Mouse (Mus musculus) forebrain, embryonic 15.5 days (tissue): ENCODE data around the gene Ap1g1. TPM values are rescaled to one million over a fixed set of nuclear protein-coding genes. Genes with fewer than 3 reads are reported as not detected.

Experiments used
- ATAC-seq: fragments of 200-750 bp; cut with Nextera tagmentation; replicated peaks from 2 replicates; pipeline ENCODE4 v1.8.0; 2017; ENCODE audit warnings: mild to moderate bottlenecking, moderate TSS enrichment, moderate library complexity
- H3K27ac ChIP-seq: fragments of 300-500 bp; sonication (generic); replicated peaks from 2 replicates; pipeline ENCODE4 v1.5.1; 2015; ENCODE audit warnings: mild to moderate bottlenecking, inconsistent platforms
- H3K27me3 ChIP-seq: fragments of 300-500 bp; sonication (generic); 2 replicates; pipeline ENCODE4 v1.6.1; 2015; ENCODE audit warnings: inconsistent platforms
- H3K36me3 ChIP-seq: fragments of 300-500 bp; sonication (generic); 2 replicates; pipeline ENCODE4 v1.6.1; 2015; ENCODE audit warnings: mild to moderate bottlenecking, inconsistent platforms
- H3K4me1 ChIP-seq: fragments of 300-500 bp; sonication (generic); 2 replicates; pipeline ENCODE4 v1.6.1; 2015; ENCODE audit warnings: inconsistent platforms
- H3K4me2 ChIP-seq: fragments of 300-500 bp; sonication (generic); replicated peaks from 2 replicates; pipeline ENCODE4 v1.6.1; 2015; ENCODE audit warnings: mild to moderate bottlenecking, inconsistent platforms
- H3K4me3 ChIP-seq: fragments of 300-500 bp; sonication (generic); 2 replicates; pipeline ENCODE4 v1.5.1; 2015; ENCODE audit warnings: mild to moderate bottlenecking, inconsistent platforms
- H3K9ac ChIP-seq: fragments of 300-500 bp; sonication (generic); replicated peaks from 2 replicates; pipeline ENCODE4 v1.6.1; 2015; ENCODE audit warnings: mild to moderate bottlenecking, inconsistent platforms
- H3K9me3 ChIP-seq: fragments of 300-500 bp; sonication (generic); 2 replicates; pipeline ENCODE4 v1.6.1; 2016; ENCODE audit warnings: inconsistent platforms
- WGBS: fragments of 180-500 bp; shearing (Covaris S2); methylation state at CpG from one replicate; pipeline ENCODE4 v1.1.7; 2015; ENCODE audit warnings: mixed read lengths; 5-methylcytosine and 5-hydroxymethylcytosine counted together
- polyA plus RNA-seq: library from polyadenylated mRNA; unstranded; fragments of >200 nt; fragmentation: Nextera tagmentation; extraction: Ambion mirVana; gene quantifications from 2 replicates; pipeline ENCODE4 v1.2.1, GENCODE M21; 2015

Gene Ap1g1
- 50.4 and 51.8 TPM in 2 replicates for polyA plus RNA-seq

GRCm38 (mm10) chr8:109778280-109778977 is at the start of gene Ap1g1:
TSS of gene Ap1g1 (plus strand) at chr8:109778554.
- Histone ChIP-seq H3K27ac (peak within 1 kb of the TSS; percentile 99), H3K27me3 (peaks cover 7% of the 10 kb centered on the region; the same call in 1 of the 2 replicates), H3K9me3 (no peaks in the 10 kb centered on the region), H3K4me3 (peak within 1 kb of the TSS; percentile 83), H3K4me2 (peak within 1 kb of the TSS; percentile 95), H3K9ac (peak within 1 kb of the TSS; percentile 89), H3K36me3 (no peaks in the 10 kb centered on the region), H3K4me1 (peaks cover 29% of the 10 kb centered on the region)
- peak; percentile 100 for ATAC-seq
- WGBS, result 0% methylated on average over 59 of the region's 64 CpGs

DNA sequence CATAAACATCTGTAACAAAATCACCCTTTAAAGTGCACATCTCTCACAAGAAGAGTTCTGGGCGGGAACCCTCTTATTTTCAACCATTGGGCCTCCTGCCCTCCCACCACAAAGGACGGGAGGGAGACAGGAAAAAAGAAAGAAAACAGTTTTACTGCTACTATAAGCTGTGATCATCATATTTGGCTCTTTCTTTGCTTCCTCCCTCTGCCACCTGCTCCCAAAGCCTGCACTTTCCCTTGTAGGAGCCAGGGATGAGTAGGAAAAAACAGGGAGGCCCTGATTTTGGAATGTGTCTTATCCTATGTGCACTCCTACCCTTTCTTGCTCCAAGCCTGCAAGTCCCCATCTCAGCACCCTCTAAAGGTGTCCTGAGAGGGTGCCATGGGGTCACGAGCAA is 47.3 kb upstream of the Ap1g1 start:
- peaks cover 4% of the 10 kb centered on the region for H3K4me1 ChIP-seq
- no peak overlapping the region for H3K9ac ChIP-seq
- no peaks in the 10 kb centered on the region for H3K27me3 ChIP-seq
- no peaks in the 10 kb centered on the region for H3K9me3 ChIP-seq
- 82% methylated on average over 3 of the region's 3 CpGs for WGBS
- peaks cover 69% of the 10 kb centered on the region for H3K36me3 ChIP-seq
- no peak for ATAC-seq
- no peak overlapping the region for H3K4me3 ChIP-seq
- H3K27ac ChIP-seq, result no peak overlapping the region
- no peak overlapping the region for H3K4me2 ChIP-seq

- Histone ChIP-seq H3K27ac (no peak overlapping the region), H3K4me2 (no peak overlapping the region), H3K9ac (no peak overlapping the region), H3K36me3 (peaks cover 47% of the 10 kb centered on the region), H3K4me1 (peaks cover 18% of the 10 kb centered on the region), H3K4me3 (no peak overlapping the region), H3K27me3 (no peaks in the 10 kb centered on the region), H3K9me3 (no peaks in the 10 kb centered on the region)
- no peak for ATAC-seq
- WGBS, result 91% methylated on average over 3 of the region's 3 CpGs
These were observed 44.3 kb upstream of the Ap1g1 start for GRCm38 (mm10) chr8:109734018-109734417.

GRCm38 (mm10) chr8:109736819-109737218 is 41.5 kb upstream of the Ap1g1 start:
- Histone ChIP-seq H3K36me3 (peaks cover 26% of the 10 kb centered on the region), H3K27me3 (no peaks in the 10 kb centered on the region), H3K27ac (peak overlapping the region; percentile 51), H3K9me3 (no peaks in the 10 kb centered on the region), H3K4me1 (peaks cover 18% of the 10 kb centered on the region), H3K4me2 (peak overlapping the region; percentile 91), H3K4me3 (peak overlapping the region; percentile 67), H3K9ac (peak overlapping the region; percentile 93)
- WGBS, result 11% methylated on average over 8 of the region's 8 CpGs
- ATAC-seq, result no peak

- Histone ChIP-seq H3K9me3 (no peaks in the 10 kb centered on the region), H3K4me2 (peak within 1 kb of the TSS; percentile 91), H3K27ac (peak within 1 kb of the TSS; percentile 51), H3K4me1 (peaks cover 18% of the 10 kb centered on the region), H3K9ac (peak within 1 kb of the TSS; percentile 93), H3K4me3 (peak within 1 kb of the TSS; percentile 67), H3K27me3 (no peaks in the 10 kb centered on the region), H3K36me3 (peaks cover 20% of the 10 kb centered on the region)
- ATAC-seq, result peak; percentile 72
- WGBS, result under 1% methylated on average over 59 of the region's 59 CpGs
These were observed 40.9 kb upstream of the Ap1g1 start, which contains the start of gene Atxn1l for GRCm38 (mm10) chr8:109737237-109738048. TSS of gene Atxn1l (minus strand) at chr8:109737739.

DNA sequence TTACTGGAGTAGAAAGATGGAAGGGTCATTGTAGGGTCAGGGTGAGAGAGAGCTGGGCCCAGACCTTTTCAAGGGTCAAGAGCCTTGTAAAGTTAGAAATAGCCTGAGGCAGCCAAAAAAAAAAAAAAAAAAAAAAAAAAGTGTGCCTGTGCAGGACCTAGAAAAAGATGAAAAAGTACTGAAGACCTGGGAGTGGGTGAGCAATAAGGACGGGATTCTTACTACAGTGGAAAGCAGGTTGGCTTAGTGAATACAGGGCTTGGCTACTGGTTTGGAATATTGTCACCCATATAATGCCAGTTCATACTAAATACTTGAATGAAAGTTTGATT is 40.3 kb upstream of the Ap1g1 start:
- H3K4me1 ChIP-seq, result peaks cover 18% of the 10 kb centered on the region
- peak overlapping the region; percentile 93; the same call in 1 of the 2 replicates for H3K9ac ChIP-seq
- ATAC-seq, result no peak
- peaks cover 14% of the 10 kb centered on the region for H3K36me3 ChIP-seq
- H3K4me3 ChIP-seq, result peak overlapping the region; percentile 67
- 85% methylated on average over 1 of the region's 1 CpGs for WGBS
- no peaks in the 10 kb centered on the region for H3K9me3 ChIP-seq
- H3K4me2 ChIP-seq, result peak overlapping the region; percentile 91
- H3K27ac ChIP-seq, result 0 out of 2 replicates have a peak overlapping the region, but pooled peaks have one; percentile 6
- H3K27me3 ChIP-seq, result no peaks in the 10 kb centered on the region

DNA sequence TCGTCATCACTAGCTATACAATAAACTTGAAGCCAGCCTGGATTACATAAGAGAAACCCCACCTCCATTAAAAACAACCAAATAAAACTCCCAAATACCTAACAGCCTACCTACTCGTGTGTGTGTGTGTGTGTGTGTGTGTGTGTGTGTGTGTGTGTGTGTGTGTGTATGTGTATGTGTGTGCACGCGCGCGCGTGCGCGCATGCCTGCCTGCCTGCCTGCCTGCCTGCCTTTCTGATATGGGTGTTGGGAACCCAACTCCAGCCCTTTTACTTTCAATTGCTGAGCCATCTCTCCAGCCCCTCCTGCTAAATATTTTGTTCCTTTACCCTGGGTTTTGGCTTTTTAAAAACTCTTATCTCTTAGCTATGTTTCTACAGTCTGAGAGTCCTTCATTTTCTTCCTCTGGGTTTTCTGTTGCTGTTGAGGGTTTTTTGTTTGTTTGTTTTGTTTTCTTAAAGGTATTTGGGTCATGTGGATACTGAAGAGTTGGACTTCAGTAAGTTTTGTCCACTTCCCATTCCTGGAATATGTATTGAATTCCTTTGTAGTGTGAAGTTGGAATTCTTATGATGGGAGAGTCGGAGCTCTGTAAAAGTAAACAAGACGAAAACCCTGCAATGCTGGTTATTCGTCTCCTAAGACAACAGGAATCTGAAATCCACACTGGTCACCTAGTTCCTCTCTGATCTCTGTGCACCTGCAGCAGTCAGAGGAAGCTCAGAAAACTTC is 30.7 kb upstream of the Ap1g1 start:
- H3K4me2 ChIP-seq, result no peak overlapping the region
- no peak overlapping the region for H3K27ac ChIP-seq
- no peak for ATAC-seq
- H3K27me3 ChIP-seq, result no peaks in the 10 kb centered on the region
- no peak overlapping the region for H3K9ac ChIP-seq
- 93% methylated on average over 7 of the region's 12 CpGs for WGBS
- no peaks in the 10 kb centered on the region for H3K9me3 ChIP-seq
- H3K4me3 ChIP-seq, result no peak overlapping the region
- no peaks in the 10 kb centered on the region for H3K4me1 ChIP-seq
- H3K36me3 ChIP-seq, result no peaks in the 10 kb centered on the region

DNA sequence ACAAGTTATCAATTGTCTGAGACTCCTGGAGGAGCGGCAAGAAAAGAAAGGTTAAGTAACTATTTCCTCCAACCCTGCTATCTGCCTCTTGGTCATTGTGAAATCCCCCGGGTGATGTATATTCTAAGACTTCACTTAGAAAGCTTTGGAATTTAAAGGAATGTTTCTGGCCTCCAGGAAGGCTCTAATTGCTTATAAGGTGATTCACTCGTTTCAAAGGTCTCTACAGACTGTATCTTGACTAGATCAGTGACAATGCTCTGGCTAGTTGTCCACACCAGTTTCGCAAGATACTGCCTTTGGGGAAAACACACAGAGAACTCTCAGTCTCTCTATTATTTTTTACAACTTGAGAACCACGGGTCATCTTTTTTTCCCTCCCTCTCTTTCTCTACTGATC is 28.1 kb upstream of the Ap1g1 start:
- H3K27me3 ChIP-seq, result no peaks in the 10 kb centered on the region
- H3K9me3 ChIP-seq, result no peaks in the 10 kb centered on the region
- no peaks in the 10 kb centered on the region for H3K4me1 ChIP-seq
- no peak overlapping the region for H3K9ac ChIP-seq
- no peak overlapping the region for H3K4me3 ChIP-seq
- 63% methylated on average over 5 of the region's 5 CpGs for WGBS
- H3K4me2 ChIP-seq, result no peak overlapping the region
- ATAC-seq, result no peak
- H3K27ac ChIP-seq, result no peak overlapping the region
- H3K36me3 ChIP-seq, result no peaks in the 10 kb centered on the region

DNA sequence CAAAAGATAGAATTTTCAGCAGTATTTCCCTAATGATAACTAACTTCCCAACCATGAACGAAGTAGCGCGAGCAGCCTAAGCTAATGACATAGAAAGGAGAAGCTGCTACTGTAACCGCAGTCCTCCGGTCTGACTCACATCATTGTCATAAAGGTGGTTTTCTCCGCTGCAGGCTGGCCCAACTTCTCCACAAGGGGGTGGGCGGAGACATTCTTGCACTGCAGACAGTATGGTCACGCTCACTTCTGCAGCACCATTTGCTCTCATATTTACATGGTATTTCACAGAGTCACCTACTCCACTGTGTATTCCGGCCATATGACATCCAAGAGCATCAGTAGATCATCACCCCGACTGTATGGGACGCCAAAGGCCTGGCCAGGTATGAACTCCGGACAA is 27.7 kb upstream of the Ap1g1 start:
- Histone ChIP-seq H3K27me3 (no peaks in the 10 kb centered on the region), H3K27ac (no peak overlapping the region), H3K4me3 (no peak overlapping the region), H3K9me3 (no peaks in the 10 kb centered on the region), H3K9ac (no peak overlapping the region), H3K4me2 (no peak overlapping the region), H3K4me1 (no peaks in the 10 kb centered on the region), H3K36me3 (no peaks in the 10 kb centered on the region)
- no peak for ATAC-seq
- WGBS, result 83% methylated on average over 12 of the region's 12 CpGs

DNA sequence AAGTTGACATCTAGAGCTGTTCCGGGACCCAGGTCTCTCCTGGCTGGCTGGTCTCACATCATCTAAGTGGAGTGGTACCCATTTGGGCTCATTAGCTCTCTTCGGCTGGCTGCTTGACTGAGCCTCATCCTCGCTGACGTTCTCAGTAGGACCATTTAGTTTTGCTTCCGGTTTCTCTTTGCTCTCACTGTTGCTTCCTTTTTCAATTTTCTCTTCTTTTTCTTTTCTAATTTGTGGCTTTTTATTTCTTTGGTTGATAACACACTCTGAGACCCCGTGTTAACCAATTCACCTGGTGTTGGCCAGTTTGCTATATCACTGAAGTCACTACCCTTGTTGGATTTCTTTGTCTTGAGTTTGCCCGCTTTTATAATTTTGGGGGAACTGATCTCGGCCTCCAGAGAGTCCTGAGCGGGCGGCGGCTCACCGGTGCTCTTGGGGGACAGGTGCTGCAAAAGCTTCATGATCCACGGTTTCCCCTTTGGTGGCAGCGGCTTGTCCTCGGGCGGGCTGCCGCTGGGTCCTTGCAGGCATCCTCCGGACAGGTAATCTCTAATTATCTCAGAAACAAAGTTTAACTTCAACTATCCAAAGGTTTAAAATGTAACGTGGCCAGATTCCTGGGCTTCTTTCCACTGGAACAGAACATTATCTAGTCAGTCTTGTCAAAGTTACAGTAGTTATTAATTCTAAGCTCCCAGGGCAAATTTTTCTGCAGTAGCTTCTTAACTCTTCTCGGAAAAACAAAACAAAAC is 26.4 kb upstream of the Ap1g1 start:
- Histone ChIP-seq H3K27ac (no peak overlapping the region), H3K4me1 (no peaks in the 10 kb centered on the region), H3K27me3 (no peaks in the 10 kb centered on the region), H3K4me2 (no peak overlapping the region), H3K9ac (no peak overlapping the region), H3K4me3 (no peak overlapping the region), H3K9me3 (no peaks in the 10 kb centered on the region), H3K36me3 (no peaks in the 10 kb centered on the region)
- WGBS, result 90% methylated on average over 20 of the region's 20 CpGs
- no peak for ATAC-seq

DNA sequence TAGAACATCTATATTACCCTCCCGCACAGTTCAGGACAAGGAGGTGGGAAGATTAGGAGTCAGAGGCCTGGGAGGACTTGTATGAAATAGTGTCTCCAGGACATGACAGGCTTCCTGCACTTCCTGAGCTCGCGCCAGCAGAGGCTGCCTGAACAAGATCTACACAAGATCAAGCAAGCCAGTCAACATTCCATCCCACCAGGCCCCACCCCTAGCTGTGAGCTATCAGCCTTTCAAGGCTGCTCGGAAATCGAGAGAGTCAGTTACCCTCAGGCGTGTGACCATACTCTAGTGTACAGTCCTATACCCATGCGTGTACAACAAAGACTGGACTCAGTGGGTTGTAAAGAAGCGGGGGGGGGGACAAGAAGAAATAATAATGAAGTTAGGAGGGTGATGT is 23.7 kb upstream of the Ap1g1 start:
- no peak overlapping the region for H3K9ac ChIP-seq
- no peaks in the 10 kb centered on the region for H3K36me3 ChIP-seq
- no peaks in the 10 kb centered on the region for H3K4me1 ChIP-seq
- no peak for ATAC-seq
- H3K27me3 ChIP-seq, result no peaks in the 10 kb centered on the region
- H3K27ac ChIP-seq, result no peak overlapping the region
- no peak overlapping the region for H3K4me2 ChIP-seq
- H3K4me3 ChIP-seq, result no peak overlapping the region
- no peaks in the 10 kb centered on the region for H3K9me3 ChIP-seq
- 83% methylated on average over 8 of the region's 8 CpGs for WGBS
